Mouse (Mus musculus) lung, postnatal 36 days (tissue): ENCODE measurements around the gene 3110082I17Rik.
A peak's percentile ranks its signal among the peaks of the same experiment; 100 is the strongest.
"Not testable (repeated sequence)": the region's sequence is repeated elsewhere in the genome, so short reads cannot be mapped to it uniquely, and the experiment has no call there.

Experiments
- DNase-seq: peaks from one replicate; pipeline ENCODE4 v3.0.0; 2022; ENCODE audit warnings: mixed read lengths

Gene 3110082I17Rik

GRCm38 (mm10) chr5:139392219-139393196, 67.8 kb downstream of the 3110082I17Rik start:
- DNase-seq = no peak

- DNase-seq = peak; percentile 51
Observed at GRCm38 (mm10) chr5:139391309-139391990, 68.9 kb downstream of the 3110082I17Rik start.

GRCm38 (mm10) chr5:139390324-139391119, 69.8 kb downstream of the 3110082I17Rik start:
- not testable (repeated sequence) for DNase-seq

- peak; percentile 92 for DNase-seq
Observed at GRCm38 (mm10) chr5:139389676-139390061, 70.7 kb downstream of the 3110082I17Rik start.

- no peak for DNase-seq
Observed at GRCm38 (mm10) chr5:139388694-139389675, 71.3 kb downstream of the 3110082I17Rik start.

- DNase-seq = peak; percentile 77
Observed at GRCm38 (mm10) chr5:139388195-139388570, 72.1 kb downstream of the 3110082I17Rik start.

GRCm38 (mm10) chr5:139387329-139388194, 72.8 kb downstream of the 3110082I17Rik start:
- DNase-seq = peak; percentile 73

GRCm38 (mm10) chr5:139386047-139386446, 74.3 kb downstream of the 3110082I17Rik start:
- no peak for DNase-seq

GRCm38 (mm10) chr5:139384531-139384930, 75.8 kb downstream of the 3110082I17Rik start:
- DNase-seq = peak; percentile 80

- no peak for DNase-seq
Observed at GRCm38 (mm10) chr5:139383234-139383633, 77.1 kb downstream of the 3110082I17Rik start.

GRCm38 (mm10) chr5:139382760-139383159, 77.6 kb downstream of the 3110082I17Rik start:
- peak; percentile 92 for DNase-seq

- DNase-seq = peak; percentile 74
Observed at GRCm38 (mm10) chr5:139381586-139382513, 78.5 kb downstream of the 3110082I17Rik start.

GRCm38 (mm10) chr5:139380385-139381248, 79.7 kb downstream of the 3110082I17Rik start:
- DNase-seq = peak; percentile 98

- DNase-seq = no peak
Observed at GRCm38 (mm10) chr5:139379771-139380384, 80.4 kb downstream of the 3110082I17Rik start.

GRCm38 (mm10) chr5:139378986-139379629, 81.2 kb downstream of the 3110082I17Rik start:
- peak; percentile 97 for DNase-seq

GRCm38 (mm10) chr5:139378271-139378556, 82.1 kb downstream of the 3110082I17Rik start:
- DNase-seq = no peak

GRCm38 (mm10) chr5:139377468-139378270, 82.7 kb downstream of the 3110082I17Rik start, which contains the start of gene Gpr146:
Gene Gpr146 (plus strand): TSS chr5:139377697.
- peak; percentile 89 for DNase-seq
